Mouse (Mus musculus): ENCODE measurements around the gene Slc20a1.

Gene Slc20a1

DNA sequence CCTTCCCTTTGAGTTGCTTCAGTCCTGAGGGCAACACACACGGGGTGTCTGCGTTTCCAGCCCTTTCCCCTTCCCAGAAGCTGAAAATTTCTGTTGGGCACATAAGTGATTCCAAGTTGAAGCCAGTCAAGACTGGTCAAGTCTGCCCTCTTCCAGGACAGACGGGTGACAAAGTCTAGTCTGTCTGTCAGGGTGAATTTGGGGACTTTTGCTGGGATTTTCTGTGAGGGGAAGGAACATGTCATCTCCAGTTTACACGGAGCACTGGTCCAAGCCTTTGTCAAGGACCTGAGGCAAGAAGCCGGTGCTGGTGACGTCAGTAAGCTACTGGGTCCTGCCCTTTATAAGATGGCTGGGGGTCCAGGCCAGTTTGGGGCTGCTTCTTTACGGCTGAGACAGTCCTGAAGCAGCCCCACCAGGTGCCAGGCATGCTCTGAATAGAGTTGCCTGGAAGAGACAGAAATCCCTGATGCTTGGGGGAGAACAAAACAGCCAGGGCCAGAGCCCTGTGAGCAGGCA, 28.5 kb downstream of the Slc20a1 start:
- DNase-seq (ENCODE audit: low spot score in 2 of 2) = no peak

DNA sequence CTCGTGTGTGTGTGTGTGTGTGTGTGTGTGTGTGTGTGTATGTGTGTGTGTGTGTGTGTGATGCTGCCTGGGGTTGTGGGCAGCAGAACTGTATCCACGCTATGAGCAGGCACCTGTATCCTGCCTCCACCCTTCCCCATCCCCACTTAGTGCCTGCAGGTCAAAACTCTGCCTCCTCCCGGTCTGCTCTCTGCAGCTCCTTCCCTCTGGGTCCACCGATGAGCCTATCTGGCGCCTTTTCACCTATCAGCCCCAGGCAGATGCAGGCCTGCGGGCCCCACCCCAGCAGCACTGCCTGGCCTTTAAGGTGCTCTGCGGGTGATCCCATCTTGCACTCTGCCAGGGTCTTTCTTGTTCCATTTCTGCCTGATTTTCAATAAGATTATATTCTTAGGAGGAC, 29.1 kb downstream of the Slc20a1 start:
- DNase-seq (ENCODE audit: low spot score in 2 of 2) = no peak

DNA sequence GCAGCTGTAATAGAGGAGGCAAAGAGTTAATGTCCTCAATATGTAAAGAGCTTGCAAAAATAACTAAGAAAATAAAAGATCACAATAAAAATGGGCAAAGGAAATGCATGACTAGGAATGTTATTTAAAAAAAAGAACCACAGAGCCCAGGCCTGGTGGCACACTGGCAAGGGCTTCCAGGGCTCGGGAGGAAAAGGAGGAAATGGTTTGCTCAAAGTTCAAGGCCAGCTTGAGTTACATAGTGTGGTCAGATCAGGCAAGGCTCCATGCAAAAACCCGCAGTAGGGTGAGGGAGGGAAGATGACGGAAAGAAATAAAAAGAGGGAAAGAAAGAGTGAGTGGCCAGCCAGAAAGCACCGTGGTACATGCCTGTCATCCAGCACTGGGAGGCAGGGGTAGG, 30.0 kb downstream of the Slc20a1 start:
- DNase-seq (ENCODE audit: low spot score in 2 of 2) = no peak

DNA sequence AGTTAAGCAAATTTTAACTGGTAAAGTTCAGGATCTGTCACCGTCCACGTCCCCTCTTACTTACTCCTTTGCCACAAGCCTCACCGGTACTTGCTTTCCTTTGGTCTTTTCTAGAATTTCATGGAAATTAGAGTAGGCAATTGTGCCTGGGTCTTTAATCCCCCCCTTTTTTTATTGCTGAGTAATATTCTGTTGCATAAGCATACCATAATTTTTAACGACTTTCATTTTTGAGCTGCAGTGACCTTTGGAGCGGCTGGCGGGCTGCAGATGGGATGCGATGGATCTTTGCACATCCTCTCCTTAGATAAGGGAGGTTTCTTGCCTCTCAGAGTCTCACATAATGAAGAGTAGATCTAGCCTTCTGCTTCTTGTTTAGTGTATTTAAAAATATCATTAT, 30.8 kb downstream of the Slc20a1 start:
- DNase-seq (ENCODE audit: low spot score in 2 of 2) = no peak

DNA sequence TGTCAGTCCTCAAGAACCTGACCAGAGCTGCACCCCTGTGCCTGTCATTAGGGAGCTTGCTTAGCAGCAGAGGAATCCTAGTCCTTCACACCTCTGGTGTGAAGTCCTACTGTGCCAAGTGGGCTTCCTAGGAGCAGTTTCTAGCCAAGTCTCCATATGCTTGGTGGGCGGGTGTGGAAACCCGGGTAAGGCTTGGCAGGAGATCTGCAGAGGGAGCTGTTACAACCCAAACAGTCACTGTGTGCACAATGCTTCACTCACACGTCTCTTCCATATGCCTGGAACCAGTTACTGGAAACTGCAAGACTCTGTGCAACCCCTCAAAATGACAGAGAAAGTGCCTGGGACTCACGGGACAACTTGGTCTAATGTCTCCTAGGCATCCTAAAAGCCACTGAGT, 33.5 kb downstream of the Slc20a1 start:
- DNase-seq (ENCODE audit: low spot score in 2 of 2) = no peak

DNA sequence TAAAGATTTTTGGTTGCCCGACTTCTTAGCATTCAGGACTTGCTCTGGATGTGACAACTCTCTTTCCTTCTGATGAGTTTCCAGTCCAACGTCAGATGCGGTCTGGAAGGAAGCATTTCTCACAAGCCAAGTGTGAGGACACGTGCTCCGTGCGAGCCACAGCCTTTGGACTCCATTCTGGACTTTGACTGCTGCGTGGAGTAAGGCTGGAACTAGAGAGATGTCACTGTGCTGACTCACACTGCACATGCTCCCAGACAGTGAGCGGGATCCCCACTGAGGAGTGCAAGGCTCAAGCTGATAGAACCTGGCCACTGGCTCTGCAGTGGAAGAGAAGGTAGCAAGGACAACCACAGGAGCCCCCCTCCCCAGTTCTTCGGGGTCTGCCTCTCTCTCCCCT, 33.9 kb downstream of the Slc20a1 start:
- no peak for DNase-seq (ENCODE audit: low spot score in 2 of 2)

DNA sequence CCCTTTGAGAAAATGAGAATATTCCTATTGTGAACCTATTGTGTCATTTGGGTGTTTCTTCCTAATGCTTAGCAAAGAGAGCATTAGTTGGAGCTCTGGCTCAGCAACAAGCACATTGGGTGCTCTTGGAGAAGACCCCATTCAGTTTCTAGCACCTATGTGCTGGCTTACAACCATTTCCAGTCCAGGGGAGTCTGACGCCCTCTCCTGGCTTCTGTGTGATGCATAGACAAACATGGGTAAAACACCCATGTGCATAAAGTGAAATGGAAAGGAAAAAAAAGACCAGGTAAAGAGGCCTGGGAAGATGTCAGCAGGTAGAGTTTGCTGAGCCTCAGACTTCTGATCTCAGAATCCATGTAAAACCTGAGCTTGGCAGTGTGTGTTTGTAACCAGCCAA, 34.7 kb downstream of the Slc20a1 start:
- no peak for DNase-seq (ENCODE audit: low spot score in 2 of 2)

DNA sequence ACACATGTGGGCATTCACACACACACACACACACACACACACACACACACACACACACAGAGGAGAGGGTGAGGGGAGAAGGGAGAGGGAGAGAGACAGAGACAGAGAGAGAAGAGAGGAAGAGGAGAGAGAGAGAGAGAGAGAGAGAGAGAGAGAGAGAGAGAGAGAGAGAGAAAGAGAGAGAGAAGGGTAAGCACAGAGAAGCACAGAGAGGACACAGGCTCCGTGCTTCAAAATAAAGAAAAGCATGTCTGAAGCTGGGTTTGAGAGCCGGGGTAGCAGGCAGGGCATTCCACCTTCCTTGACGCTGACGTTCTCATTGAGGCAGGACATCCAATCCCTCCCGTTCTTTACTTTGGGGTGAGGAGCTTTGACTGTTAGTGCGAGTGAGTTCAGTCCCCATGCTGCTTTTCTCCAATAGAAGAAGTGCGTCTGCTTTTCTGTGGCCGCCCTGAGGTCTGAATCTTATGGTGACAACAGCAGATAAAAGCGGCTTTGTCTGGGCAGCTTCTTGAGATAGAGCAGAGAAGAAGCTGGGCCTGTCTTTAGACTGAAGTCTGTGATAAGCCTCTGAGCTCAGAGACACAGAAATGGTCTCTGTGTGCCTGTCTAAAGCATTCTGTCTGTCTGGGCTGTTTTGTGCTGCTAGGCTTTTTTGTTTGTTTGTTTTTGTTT, 35.4 kb downstream of the Slc20a1 start:
- no peak for DNase-seq (ENCODE audit: low spot score in 2 of 2)

DNA sequence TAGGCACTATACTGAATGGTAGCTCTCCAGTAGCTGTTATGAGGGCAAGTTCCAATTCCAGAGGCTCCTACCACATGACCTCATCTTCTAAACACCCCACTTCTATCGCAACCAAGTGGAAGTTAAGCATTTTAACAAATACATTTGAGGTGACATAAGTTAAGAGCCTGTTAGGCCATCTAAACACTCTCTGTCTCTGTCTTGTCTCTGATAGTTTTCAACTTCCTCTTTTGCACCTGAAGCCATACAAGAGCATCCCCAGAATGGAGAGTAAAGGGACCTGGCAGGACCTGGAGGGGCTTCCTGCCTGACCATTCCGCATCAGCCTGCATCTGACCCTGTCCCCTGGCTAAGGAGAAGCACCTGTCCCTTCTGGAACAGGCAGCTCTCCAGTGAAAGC, 36.2 kb downstream of the Slc20a1 start:
- DNase-seq (ENCODE audit: low spot score in 2 of 2) = no peak

DNA sequence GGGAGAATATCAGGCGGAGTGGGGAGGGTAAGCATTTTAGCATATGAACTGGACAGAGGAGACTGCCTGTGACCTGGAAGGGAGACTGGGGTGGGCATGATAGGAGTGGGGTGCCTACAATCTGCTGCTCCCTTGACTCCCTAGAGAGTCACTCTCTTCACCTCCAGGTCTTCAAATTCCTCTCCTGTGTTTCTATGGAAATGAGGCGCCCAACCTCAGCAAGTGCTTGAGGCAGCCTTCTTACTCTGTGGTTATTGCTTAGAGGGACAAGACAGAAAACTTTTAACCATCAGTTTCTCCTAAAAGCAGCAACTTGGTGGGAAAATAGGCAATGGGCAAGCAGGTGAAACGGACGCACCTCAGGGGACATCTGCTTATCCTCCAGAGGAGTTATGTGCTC, 38.0 kb downstream of the Slc20a1 start:
- DNase-seq (ENCODE audit: low spot score in 2 of 2) = no peak

DNA sequence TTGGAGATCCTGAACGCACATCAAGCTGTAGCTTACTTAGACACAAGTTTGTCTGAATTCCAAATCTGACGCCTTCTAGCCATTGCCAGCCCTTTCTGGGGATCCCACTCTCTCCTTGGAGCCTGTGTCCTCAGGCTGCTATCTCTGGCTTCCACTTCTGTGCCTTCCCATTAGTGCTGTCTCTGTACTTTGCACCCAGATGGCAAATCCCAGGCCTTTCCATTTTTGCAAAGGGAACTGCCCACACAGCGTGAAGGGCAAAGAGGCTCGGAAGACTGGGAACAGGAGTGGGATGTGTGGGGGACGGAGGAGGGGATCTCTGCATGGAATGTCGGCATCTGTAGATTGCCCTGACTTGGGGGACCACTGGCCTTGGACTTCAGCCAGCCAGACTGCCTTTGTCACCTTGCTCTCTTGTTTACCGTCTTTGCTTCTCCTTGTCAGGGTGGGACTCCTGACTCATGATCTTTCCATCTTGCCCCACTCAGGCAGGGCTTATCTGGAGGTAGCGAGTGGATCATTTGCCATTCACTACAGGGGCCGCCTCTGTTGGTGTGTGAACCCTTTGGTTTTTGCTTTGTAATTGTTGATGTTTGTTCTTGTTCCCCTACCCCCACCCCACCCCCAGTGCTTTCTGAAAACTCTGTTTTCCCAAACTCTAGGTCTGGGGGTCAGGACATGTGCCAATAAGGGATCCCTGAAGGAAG, 42.3 kb downstream of the Slc20a1 start:
- DNase-seq (ENCODE audit: low spot score in 2 of 2) = no peak

DNA sequence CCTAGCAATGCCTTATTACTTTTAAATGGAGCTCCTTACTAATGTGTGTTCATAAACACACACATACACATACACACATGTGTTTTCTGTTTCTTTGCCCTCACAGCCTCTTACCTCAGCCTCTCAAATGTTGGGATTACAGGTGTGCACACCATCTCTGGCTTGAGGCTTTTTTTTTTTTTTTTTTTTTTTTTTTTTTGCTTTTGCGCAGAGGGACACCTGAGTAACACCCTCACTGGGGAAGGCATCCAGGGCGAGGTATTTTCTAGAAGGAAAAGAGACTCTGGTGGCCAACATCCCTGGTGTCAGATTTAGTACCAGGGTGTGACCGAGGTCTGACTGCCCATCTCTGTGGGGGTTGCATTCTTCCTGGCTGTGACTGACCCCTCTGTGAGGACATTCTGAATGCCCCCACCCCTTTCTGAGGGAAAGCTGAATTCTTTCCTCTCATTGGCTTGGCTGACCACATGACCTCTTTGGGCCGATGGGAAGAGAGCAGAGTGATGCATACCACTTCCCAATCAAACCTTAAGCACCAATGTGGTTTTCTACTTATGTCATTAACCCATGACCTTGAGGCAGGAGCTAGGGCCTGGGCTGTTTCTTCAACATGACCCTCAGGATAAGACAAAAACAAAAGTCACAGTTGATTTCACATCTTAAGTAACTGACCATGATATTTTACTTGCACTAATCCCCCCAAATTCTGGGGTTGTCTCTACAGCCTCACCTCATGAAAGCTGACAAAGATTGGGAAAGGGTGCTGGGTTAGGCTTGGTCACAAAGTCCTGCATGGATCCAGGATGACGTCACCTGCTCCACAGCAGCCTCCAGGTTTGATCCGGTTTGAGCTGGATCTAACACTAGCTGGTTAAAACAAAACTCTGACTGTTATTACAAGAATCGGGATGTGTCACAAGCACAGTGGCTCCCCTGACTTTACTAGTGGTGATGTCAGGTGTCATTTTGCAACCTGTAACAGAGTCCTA, 43.6 kb downstream of the Slc20a1 start:
- no peak for DNase-seq (ENCODE audit: low spot score in 2 of 2)

DNA sequence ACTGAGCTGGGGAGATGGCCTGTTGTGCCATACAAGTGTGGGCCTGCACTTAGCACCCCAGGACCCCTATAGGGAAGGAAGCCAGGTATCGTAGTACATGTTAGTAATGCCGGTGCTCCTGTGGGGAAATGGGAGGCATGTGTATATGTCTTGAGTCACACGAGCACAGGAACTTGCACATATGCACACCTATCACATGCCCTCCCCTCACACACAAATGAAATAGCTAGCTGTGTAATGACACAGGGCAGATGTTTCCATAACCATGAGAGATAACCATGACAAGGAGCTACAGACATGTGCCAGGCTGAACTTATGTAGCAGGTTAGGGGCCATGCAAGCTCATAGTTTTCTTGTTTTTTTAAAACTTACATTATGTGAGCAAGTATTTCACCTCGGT, 44.4 kb downstream of the Slc20a1 start:
- no peak for DNase-seq (ENCODE audit: low spot score in 2 of 2)

DNA sequence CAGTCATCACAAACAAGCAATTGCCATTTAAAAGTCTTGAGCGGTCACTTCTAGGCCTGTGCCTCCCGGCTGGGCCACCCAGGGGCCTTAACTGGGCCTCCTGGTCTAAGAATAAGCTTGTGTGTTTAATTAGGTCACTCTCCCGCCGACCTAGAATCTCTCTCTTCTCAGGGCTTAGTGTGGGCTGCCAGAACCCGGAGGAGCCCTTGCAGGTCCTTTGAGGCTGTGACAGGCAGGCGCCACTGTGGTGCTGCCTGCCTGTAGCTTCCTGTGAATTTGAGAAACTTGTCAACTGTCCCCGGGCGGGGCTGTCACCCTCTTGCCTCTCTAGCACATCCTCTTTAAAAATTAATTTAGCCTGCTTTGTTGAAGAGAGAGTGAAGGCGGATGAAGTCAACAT, 45.2 kb downstream of the Slc20a1 start:
- DNase-seq (ENCODE audit: low spot score in 2 of 2) = peak; percentile 68 to 80

DNA sequence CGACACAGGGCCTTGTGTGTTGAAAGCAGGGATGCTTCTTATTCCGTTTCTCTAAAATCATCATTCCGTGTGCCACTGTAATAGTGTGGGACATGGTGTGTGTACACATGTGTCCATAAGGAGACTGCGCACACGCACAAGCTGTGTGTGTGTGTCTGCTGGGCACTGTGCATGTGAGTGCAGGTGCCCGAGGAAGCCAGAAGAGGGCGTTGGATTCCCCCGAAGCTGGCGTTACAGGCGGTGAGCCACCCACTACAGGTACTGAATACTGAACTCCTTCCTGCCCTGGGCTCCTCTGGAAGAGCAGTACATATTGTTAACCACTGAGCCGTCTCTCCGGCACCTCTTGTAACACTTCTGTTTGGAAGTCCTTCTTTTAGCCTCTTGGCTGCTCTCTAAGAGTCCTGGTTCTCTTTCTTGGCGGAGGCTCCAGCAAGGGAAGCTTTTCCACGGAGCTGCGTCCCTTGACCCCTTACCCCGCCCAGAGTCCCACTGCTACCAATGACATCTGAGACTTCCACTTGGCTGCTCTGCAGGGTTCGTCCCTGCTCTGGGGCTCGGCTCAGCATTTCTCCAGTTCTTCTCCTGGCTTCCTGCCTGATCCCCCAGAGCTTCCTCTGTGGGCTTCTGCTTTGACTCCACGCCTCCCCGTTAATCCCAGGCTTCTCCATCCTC, 46.0 kb downstream of the Slc20a1 start:
- no peak for DNase-seq (ENCODE audit: low spot score in 2 of 2)

DNA sequence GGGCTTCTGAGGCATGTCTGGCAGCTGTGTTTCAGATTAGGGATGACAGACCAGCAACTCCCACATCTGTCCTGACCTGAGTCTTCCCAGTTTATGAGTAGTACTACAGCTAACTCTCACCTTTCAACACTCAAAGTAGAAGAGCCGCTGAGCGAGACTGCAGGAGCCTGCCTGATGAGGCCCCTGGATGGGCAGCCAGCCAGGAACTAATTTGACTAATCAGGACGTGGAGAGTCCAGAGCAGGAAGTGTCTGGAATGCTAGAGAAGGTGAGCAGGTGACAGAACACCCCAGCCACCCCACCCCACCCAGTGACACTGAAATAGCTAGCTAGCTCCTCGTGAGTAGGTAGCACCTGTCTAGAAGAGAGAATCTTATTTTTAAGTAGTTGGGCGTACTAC, 47.1 kb downstream of the Slc20a1 start:
- DNase-seq (ENCODE audit: low spot score in 2 of 2) = no peak

DNA sequence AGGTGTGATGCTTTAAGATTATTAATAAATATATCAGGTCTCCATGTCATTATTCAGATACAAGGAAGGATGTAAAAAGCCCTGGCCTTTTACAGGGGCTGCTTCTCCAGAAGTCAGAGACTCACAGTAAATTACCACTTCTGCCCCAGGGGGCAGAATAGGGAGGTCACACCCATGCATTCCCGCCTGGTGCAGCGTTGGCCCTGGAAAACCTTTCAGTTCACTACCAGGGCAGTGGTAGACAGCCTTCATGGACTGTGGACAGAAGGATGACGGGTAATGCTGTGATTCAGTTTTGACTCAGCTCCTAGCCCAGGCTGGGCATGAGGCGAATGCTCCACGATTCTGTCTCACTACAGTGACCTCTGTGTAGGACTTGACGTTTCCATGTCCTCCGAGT, 47.9 kb downstream of the Slc20a1 start:
- no peak for DNase-seq (ENCODE audit: low spot score in 2 of 2)

DNA sequence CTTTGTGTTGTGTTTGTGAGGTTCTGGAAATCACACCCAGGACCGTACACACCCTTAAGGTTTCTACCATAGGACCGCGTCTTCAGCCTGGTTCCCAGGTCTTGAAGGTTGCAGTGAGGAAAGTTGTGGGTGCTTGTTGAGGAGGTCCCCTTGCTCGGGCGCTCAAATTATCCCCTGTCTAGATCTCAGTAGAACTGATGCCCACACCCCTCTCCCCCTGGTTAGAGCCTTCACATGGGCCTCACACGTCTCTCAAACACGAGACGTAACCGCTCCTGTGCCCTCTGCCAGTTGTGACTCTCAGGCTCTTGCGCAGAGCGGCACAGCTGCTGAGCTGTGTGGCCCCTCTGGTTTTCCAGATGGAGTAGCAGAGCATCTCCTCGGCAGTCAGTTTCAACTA, 48.4 kb downstream of the Slc20a1 start:
- no peak for DNase-seq (ENCODE audit: low spot score in 2 of 2)

DNA sequence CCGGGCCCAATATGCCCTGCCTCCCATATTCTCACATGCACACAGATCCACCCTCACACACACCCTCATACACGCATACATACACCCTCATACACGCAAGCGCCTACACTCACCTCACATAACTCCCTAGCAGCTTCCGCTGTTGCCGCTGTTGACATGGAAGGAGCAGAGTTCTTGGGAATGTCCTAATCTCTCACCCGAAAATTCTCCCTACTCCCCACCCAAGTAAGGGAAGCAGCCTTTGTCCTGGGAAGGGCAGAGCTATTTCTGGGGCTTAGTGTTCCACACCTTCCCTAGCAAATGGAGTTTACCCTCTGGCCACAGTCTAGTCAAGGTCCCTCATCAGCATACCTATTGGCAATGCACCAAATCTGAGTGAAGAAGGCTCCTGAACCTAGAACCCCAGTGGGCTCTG, 49.1 kb downstream of the Slc20a1 start:
- no peak for DNase-seq (ENCODE audit: low spot score in 2 of 2)

DNA sequence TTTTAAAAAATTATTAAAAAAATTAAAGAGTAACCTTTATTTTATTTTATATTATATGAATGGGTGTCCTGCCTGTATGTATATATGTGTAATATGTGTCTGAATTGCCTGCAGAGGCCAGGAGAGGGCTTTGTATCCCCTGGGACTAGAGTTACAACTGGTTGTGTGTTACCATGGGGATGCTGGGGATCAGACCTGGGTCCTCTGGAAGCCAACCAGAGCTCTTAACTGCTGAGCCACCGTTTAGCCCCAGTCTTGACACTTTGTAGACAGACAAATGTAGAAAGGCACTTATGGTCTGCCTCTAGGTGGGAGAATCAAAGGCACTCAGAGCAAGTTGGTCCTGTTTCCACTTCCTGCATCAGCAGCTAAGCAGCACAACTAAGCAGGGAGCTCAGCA, 50.8 kb downstream of the Slc20a1 start:
- no peak for DNase-seq (ENCODE audit: low spot score in 2 of 2)

DNA sequence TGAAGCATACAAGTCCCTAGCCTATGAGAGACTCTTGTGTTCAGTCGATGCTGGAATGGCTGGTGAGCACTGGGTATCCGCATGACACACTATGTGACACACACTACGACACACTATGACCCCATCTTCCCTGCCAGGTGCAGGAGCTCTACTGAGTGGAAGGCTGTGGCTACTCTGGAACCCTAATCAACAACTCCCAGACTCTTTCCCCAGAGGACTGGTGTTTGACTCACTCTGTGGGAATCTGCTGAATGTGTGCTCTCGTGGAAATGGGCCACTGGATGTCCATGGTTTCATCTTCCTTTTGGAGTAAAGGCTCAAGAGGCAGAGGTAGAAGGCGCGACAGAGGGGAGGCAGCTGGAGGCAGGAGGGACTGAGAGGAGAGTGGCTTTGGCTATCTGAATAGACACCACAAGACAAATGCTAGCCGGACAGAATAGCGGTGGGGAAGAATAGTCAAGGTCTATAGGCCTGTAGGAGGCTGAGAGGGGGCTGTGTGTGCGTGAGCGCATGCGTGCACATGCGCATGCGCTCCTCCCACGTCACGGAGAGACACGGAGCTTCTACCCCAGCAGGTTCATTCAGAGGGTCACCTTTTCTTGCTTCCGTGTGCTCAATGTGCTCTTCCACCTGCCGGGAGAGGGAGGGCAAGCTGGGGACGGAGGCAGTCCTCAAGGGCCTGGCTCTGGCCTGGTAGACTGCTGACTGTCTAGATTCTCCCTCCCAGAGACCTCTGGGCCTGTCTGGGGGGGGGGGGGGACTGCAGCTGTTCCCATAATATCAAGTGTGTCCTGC, 54.5 kb downstream of the Slc20a1 start:
- DNase-seq (ENCODE audit: low spot score in 2 of 2) = no peak
